Mouse (Mus musculus) thymus, postnatal 0 days (tissue): Measurements from ENCODE around the gene Rundc3a. TPM values are rescaled to one million over a fixed set of nuclear protein-coding genes. Genes with fewer than 3 reads are reported as not detected.
A peak's percentile ranks its signal among the peaks of the same experiment; 100 is the strongest.
"Not testable (repeated sequence)": the region's sequence is repeated elsewhere in the genome, so short reads cannot be mapped to it uniquely, and the experiment has no call there.

Experiments used
- DNase-seq: peaks from one replicate; pipeline ENCODE4 v3.0.0-alpha.2; 2015; ENCODE audit warnings: low spot score
- polyA plus RNA-seq: library from polyadenylated mRNA; unstranded; fragments of >200 nt; fragmentation: Nextera tagmentation; extraction: Ambion mirVana; gene quantifications from 2 replicates; pipeline ENCODE4 v1.2.1, GENCODE M21; 2015

The Rundc3a gene
- polyA plus RNA-seq, 1 experiment from 2014 or later, result 1.1 TPM

DNA sequence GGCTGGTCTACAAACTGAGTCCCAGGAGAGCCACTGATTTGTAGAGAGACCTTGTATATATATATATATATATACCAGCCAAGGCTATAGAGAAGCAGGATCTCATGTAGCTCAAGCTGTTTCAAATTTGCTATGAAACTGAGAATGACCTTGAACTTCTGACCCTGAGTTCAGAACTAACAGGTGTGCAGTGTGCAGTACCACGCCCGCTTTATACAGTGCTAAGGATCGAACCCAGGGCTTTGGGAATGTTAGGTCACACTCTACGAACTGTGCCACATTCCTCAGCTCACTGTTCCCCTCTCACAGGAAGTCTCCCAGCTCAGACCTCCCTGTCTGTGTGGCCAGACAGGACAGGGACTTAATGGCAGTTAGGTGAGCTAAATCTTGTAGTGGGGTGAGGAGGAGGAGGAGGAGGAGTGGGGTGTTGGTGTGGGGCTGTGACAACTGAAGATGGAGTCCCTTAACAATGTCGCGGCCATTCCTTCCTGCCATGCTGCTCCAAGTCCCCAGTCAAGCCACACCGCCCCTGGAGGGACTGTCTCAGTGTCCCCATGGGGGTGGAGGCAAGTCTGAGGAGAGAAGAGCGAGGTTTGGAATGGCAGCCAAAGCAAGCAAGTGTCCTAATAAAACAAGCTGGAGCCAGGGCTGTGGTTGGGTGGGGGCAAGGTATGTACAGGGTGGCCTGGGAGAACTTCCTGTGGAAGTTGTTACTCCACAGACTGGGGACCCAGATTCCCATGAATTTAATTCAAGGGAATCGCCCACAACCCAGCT is 25.5 kb upstream of the Rundc3a start:
- DNase-seq, result no peak

DNA sequence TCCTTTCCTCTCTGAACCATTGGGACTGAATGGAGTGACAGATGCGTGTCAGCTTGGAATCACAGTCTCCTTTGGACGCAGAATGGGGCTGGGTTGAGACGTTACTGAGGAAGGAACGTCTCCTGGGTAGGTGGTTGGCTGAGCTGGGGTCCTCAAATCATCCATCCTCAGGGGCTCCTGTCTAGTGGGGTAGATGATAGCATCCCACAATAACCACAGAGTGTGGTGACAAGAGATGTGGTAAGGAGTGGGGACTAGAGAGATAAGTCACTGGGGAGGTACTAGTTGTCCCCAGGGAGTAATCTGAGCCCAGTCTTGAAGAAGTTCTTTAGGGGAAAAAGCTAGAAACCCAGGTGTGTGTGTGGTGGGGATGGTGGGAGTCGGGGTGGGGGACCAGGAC is 24.9 kb upstream of the Rundc3a start:
- no peak for DNase-seq

- DNase-seq, result no peak
Observed at GRCm38 (mm10) chr11:102369263-102369662, 23.9 kb upstream of the Rundc3a start.

DNA sequence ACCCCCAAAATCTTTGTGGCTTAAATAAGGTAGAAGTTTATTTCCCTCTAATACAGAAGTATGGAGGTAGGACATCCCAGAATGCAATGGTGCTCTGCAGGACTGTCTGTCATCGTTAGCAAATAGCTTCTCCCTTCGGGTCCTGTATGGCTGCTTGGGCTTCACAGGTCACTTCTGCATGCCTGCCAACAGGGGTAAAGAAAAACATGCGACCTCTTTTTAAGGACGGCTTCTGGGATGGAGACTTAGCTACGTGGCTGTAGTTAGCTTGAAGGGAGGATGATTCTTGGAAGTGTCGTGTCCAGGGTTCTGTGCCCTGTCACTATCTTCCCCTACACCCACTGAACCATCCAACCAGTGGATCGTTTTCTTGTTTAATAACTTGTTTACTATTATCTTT is 22.9 kb upstream of the Rundc3a start:
- DNase-seq, result no peak

DNA sequence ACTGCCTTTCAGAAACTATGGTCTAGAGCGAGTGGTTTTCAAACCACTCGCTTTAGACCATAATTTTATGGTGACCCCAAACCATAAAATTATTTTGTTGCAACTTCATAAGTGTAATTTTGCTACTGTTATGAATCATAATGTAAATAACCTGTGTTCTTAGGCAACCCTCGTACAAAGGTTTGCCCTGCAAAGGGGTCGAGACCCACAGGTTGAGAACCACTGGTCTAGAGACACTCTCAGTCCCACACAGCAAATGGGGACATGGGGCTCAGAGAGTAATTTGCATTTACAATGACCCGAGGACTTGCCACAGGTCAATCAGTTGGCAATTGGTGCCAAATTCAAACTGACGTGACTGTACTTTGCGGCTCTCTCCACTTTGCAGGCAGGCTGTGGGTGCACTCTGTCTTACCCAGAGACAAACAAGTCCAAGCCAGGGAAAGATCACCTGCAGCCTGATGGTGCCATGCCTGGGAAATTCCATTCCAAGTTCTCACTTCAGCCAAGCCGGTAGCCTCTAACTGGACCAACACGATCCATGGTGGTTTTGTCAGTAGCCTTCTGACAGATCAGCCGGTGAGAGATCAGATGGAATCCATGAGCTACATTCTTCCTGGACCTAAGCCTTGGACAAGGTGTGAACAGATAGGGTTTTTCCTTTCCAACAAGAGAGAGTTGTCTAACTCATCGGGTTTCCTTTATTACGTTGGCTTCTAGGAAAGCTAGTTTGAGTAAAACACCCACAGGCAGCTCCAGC is 21.1 kb upstream of the Rundc3a start:
- DNase-seq, result no peak

DNA sequence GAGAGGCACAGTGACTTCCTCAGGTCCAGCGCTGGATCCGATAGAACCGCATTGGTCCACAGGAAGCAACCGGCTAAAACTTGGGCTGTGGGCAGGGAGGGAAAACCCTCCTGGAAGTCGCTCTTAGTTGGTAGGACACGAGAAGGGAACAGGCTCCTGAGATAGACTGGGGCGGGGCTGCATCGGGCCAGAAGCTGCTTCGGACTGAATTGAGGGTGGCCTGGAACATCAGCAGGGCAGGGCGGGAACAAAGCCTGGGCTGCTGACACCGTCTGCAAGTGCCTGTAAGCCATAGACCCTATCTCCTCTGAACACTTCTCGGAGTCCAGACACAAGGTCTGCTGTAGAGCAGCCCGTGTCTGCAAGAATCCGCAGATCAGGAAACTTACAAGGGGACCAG is 20.3 kb upstream of the Rundc3a start:
- no peak for DNase-seq

- DNase-seq, result no peak
Observed at GRCm38 (mm10) chr11:102373646-102374045, 19.6 kb upstream of the Rundc3a start.

- no peak for DNase-seq
Observed at GRCm38 (mm10) chr11:102374108-102374725, 19.0 kb upstream of the Rundc3a start.

DNA sequence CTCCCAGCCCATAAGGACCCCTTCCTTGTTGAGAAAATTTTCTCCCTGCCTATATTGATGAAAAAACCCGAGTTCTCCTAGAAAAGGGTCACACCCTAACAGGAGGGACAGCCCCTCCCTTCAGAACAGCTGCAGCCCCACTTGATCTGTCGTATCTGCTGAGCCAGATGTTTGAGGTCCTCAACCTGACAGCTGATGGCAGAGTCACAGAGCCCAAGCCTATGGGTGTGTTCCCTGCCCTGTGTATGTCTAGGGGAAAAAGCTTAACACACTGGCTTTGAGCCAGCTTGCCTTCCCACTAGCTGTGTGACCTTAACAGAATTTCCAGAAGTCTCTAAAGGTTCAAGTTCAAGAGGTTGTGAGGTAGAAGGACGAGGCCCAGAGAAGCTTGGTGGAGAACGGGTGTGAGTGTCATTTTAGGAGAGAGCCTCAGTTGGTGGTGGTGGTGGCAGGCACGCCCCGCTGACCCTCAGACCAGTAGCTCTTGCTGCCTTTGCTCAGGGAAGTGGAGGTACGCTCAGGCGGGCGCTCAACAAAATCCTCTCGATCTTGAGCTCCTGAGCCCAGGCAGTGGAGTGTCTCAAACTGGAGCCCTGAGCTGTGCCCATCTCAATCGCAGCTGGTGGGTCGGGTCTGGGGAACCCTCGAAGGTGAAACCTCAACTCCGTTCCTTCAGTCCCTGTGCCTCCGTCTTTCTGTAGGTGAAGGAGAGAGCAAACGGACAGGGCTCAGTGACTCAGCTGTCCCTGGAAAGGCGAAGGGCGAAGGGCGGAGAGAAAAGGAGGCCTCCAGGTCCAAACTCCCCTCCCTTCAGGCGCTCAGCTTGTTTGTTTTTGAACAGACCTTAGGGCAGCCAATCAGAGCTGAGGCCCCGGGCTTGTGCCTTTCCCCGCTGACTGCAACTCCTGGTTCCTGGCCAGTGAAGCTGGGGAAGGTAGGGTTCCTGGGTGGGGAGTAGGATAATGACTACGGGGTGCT is 17.7 kb upstream of the Rundc3a start:
- DNase-seq, result no peak

DNA sequence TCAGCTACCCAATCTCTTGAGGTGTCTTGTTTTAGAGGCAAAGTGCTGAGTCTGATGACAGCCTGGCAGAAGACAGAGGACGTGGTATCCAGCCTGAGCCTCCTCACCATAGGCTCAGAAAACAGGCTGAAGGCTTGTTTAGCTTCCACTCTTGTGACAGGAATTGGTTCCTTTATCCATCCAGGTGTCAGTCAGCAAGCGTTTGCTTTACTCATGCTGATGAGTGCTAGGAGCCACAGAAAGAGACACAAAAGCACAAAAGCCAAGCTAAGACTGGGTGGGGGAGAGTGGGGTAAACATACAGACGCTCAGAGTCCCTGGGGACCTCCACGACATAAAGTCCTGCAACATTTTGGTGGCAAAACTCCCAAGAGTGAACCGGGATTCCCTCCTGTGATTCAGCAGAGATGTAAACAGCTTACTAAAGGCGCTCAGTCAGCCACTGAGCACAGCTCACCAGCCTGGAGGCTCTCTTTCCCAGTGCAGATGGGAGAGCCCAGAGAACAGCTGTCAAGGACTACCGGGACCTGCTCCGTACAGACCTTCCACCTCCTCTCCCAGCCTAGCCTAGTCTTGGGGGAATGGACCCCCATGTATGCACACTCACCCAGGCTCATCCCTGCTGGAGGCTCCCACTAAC is 16.9 kb upstream of the Rundc3a start:
- DNase-seq, result no peak

DNA sequence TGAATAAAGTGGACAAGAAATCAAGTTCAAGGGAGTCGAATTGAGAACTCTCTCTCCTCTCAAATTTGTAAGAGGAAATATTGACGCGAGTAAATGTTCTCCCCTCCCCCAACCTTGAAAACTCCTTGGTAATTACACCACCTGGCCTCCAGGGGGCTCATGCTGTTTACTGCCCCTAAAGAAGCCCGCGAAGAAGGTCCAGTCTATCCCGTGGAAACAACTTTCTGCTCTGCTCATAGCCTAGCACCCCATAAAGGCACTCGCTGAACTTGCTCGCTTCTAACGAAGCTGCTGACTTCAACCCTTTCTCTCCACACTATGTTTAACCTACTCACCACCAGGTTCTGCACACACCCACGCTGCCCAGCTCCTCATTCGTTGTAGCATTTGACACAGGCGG is 16.0 kb upstream of the Rundc3a start:
- DNase-seq, result peak; percentile 14

DNA sequence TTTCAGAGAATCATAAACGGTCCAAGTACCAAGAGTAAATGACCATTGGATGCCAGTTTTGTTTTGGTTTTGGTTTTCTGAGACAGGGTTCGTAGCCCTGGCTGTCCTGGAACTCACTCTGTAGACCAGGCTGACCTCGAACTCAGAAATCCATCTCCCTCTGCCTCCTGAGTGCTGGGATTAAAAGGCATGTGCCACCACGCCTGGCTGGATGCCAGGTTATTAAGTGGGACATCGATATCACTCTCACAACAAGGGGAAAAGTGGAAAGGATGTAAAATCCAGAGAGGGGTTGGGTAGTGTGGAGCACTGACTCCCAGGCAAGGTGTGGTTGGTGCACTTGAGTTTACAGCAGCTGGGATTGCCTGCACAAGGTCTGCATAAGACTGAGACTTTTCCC is 13.1 kb upstream of the Rundc3a start:
- DNase-seq, result no peak

DNA sequence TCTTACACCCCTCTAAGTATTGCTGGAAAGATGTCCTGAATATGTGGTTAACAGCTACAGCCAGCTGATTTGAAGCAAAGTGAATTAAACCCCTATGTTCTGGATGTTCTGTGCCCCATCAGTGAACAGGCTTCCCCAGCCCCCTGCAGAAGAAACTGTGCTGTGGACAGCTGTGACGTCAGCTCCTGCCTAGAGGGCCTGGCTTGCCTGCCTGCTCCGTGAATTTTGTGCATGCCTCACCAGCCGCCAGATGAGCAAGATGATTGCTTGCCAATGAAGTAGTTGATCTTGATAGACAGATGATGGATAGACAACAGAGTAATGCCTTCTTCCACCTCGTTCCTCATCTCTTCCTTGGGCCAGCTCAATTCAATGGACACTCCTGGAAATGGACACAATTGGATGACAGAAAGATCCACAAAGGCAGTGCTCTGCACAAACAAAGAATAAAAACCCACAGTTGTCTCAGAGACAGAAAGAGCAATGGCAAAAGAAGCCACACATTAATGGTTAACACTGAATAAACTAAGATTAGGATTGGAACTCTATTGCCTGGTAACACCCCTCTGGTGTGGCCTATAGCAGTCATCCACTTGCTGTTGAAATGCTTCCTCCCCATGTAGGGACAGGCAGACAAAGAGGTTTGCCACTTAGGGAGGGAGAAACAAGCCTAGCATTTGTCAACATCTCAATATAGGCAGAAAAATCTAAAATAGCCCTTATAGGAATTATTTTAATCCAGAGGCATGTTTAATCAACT is 11.7 kb upstream of the Rundc3a start:
- no peak for DNase-seq

- no peak for DNase-seq
Observed at GRCm38 (mm10) chr11:102382794-102383193, 10.4 kb upstream of the Rundc3a start.

DNA sequence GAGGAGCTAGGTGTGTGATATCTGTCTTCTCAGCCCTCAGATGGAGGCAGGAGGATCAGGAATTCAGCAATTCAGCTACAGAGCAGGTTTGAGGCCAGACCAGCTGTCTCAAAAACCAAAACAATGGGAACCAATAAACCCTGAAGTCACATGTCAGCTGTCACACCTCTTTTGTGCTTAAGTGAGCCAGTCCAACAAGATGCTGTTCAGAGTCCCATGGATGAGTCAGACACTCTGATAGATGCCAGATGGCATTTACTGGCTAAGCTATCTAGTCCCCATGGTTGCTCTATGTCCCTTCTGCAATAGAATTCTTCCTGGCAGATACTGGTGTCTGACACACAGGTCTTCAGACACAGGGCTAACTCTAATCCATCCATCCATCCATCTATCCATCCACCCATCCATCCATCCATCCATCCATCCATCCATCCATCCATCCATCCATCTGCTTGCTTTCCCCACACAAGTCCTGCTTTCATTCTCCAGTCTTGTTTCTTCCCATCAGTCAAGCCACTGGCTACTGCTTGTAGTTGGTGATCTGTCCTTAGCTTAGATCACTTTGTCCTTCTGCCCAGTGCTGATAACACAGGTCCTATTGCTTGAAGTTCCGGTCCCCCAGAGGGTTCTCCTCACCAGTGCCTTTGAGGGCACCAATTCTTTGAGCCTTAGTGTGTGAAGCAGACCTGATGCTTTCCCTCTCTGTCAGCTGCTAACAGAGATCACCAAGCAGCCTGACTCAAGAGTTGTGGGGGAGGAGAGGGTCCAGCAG is 9.7 kb upstream of the Rundc3a start:
- no peak for DNase-seq

DNA sequence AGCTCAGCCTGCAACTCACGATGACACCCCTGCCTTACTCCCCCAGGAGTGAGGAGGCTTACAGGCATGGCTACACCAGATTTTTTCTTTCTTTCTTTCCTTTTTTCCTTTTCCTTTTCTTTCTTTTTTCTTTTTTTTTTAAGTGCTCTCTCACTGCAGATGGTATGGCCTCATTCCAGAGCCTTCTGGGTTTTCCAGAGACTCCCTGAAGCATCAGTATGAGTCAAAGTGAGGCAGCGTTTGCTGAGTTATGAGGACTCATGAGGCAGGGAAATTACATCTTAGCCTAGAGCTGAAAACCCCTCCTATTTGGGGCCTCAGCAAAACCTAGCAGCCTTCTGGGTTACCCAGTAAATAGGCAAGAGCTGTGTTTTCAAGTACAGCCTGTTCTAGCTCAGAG is 8.8 kb upstream of the Rundc3a start:
- DNase-seq, result no peak

DNA sequence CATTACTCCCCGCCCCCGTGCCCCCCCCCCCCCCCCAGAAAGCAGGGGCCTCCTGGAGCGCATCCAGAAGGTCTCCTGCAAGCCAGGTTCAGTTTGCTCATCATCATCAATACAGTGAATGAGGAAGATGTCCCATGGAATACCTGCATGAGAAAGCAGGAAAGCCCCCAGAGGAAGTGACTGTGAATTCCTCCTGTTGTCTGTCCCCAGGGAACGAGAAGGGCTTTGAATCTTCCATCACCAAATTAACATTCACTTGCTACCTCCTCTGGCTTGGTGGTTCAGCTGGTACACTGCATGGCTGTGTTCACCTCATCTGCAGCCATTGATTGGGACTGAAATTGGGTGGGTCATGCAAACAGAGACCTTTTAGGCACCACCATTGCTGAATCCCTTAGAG is 8.1 kb upstream of the Rundc3a start:
- DNase-seq, result no peak

GRCm38 (mm10) chr11:102386121-102386520 is 7.1 kb upstream of the Rundc3a start:
- no peak for DNase-seq

DNA sequence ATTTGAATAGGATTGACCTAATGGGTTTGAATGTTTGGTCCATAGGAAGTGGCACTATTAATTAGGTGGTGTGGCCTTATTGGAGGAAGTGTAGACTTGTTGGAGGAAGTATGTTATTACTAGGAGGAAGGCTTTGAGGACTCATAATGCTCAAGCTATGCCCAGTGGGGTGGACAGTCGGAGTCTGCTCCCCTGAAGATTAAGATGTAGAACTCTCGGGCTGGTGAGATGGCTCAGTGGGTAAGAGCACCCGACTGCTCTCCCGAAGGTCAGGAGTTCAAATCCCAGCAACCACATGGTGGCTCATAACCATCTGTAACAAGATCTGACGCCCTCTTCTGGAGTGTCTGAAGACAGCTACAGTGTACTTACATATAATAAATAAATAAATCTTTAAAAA is 3.8 kb upstream of the Rundc3a start:
- not testable (repeated sequence) for DNase-seq
